Comparison of ENCODE assay signal across 8 mouse cellular contexts in the genomic region with DNA sequence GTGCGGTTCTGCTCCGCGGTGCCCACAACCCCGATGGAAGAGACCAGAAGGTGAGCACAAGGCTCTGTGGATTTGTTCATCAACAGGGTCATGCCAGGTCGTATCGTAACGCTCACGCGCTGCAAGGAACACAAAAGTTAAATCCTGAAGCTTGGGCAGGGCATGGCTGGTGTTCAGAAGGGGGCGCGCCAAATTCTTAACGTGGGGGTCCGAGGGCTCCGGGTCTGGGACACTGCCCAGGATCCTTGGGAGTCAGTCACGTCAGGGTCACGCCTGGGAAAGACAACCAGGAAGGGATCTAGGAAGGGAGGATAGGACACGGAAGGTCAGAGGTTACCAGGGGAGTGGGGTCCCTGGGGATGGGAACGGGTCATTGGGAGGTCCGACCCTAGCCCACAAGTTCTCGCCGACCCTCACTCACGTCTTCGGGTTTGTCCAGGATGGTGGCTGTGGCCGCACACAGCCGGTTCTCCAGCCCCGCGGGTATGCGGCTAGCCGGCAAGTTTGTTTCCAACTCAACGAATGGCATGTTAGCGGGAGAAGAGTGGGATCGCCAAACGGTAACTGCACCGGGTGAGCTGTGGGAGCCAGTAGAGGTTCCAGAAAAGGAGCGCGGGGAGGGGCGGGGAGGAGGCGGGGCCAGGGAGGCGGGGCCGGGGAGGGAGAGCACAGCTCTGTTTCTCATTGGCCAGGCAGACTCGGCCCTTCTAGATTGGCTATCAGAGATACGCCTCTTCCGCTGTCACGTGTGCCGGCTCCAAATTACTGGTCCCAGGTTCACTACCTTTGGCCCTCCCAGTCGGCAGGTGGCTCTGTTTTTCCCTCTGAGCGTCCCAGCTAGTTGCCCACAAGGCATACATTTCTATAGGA. TPM values are rescaled to one million over a fixed set of nuclear protein-coding genes. Genes with fewer than 3 reads are reported as not detected.
DNase-seq lines count a peak whose midpoint lies in the region; ATAC-seq and TF ChIP-seq lines count a peak whose summit lies in the region.

A gene (minus strand): TSS at position 620 of the 870 bp plus-strand sequence.

- DNase-seq in G1E (ENCODE audit: low spot score) = peak; percentile 98
- peak; percentile 87 to 95 for DNase-seq in cerebellum, adult 18-20 months
- DNase-seq in heart, postnatal 36 days = peak; percentile 73 to 78
- peak; percentile 83 to 85 for DNase-seq in layer of hippocampus, adult 8-10 months (ENCODE audit: low spot score in 2 of 2)
- DNase-seq in ovary, postnatal 10 days (ENCODE audit: low spot score) = peak; percentile 58
- DNase-seq in thymus, postnatal 10 days (ENCODE audit: low spot score in 2 of 2) = peak; percentile 82 to 84

- WGBS in forebrain, embryonic 16.5 days = under 1% methylated on average over 46 of the region's 47 CpGs
- WGBS in lung, embryonic 15.5 days = under 1% methylated on average over 46 of the region's 47 CpGs

- TF ChIP-seq CTCF in G1E (IDR thresholded peaks at IDR 0.05; ENCODE audit: low read depth, low read length) = no peak

- intact Hi-C loops in heart, postnatal 36 days (cut with DNase I) = loop anchor here (5.0 kb wide), 1 partner anchor 186 kb away; a partner anchor contains a TSS

- ATAC-seq in G1E (ENCODE audit: extremely low read depth, insufficient number of reproducible peaks, low FRiP score, poor library complexity, severe bottlenecking) = peak; percentile 95
- peak; percentile 97 for ATAC-seq in forebrain, embryonic 16.5 days
- peak; percentile 92 for ATAC-seq in lung, embryonic 15.5 days (ENCODE audit: borderline replicate concordance, extremely low read depth, low FRiP score, low TSS enrichment)

- peak within 1 kb of the TSS; percentile 99 for H3K4me2 ChIP-seq in forebrain, embryonic 16.5 days (ENCODE audit: low read length)
- H3K4me2 ChIP-seq in lung, embryonic 15.5 days = peak within 1 kb of the TSS; percentile 99

- no peaks in the 10 kb centered on the region for H3K9me3 ChIP-seq in G1E (replicated peaks)
- H3K9me3 ChIP-seq in forebrain, embryonic 16.5 days (ENCODE audit: control insufficient read depth, low read length) = no peaks in the 10 kb centered on the region
- H3K9me3 ChIP-seq in lung, embryonic 15.5 days = no peaks in the 10 kb centered on the region

- peak within 1 kb of the TSS; percentile 69 for H3K9ac ChIP-seq in forebrain, embryonic 16.5 days (replicated peaks; ENCODE audit: low read depth, low read length)
- peak within 1 kb of the TSS; percentile 74 for H3K9ac ChIP-seq in lung, embryonic 15.5 days

- H3K27me3 ChIP-seq in G1E (ENCODE audit: insufficient read depth, low read length) = peaks cover 15% of the 10 kb centered on the region
- no peaks in the 10 kb centered on the region; the same call in 1 of the 2 replicates for H3K27me3 ChIP-seq in forebrain, embryonic 16.5 days (replicated peaks; ENCODE audit: control insufficient read depth, insufficient read depth, low read length)
- no peaks in the 10 kb centered on the region for H3K27me3 ChIP-seq in lung, embryonic 15.5 days

- H3K36me3 ChIP-seq in G1E (replicated peaks) = peaks cover 18% of the 10 kb centered on the region
- H3K36me3 ChIP-seq in forebrain, embryonic 16.5 days (ENCODE audit: control insufficient read depth, insufficient read depth) = no peaks in the 10 kb centered on the region
- H3K36me3 ChIP-seq in lung, embryonic 15.5 days = no peaks in the 10 kb centered on the region

- no peak within 1 kb of the TSS for H3K27ac ChIP-seq in forebrain, embryonic 16.5 days (ENCODE audit: low read length)
- 0 out of 2 replicates have a peak within 1 kb of the TSS, but pooled peaks have one; percentile 9 for H3K27ac ChIP-seq in lung, embryonic 15.5 days

- H3K4me1 ChIP-seq in G1E (ENCODE audit: insufficient read depth, low read depth, low read length) = peaks cover 26% of the 10 kb centered on the region
- peaks cover 9% of the 10 kb centered on the region for H3K4me1 ChIP-seq in forebrain, embryonic 16.5 days (replicated peaks; ENCODE audit: control insufficient read depth, insufficient read depth, low read length)
- H3K4me1 ChIP-seq in lung, embryonic 15.5 days = peaks cover 9% of the 10 kb centered on the region; the same call in 1 of the 2 replicates

- H3K4me3 ChIP-seq in G1E (ENCODE audit: low read depth, low read length) = peak within 1 kb of the TSS; percentile 93
- peak within 1 kb of the TSS; percentile 75 for H3K4me3 ChIP-seq in forebrain, embryonic 16.5 days (replicated peaks; ENCODE audit: low read length)
- peak within 1 kb of the TSS; percentile 71 for H3K4me3 ChIP-seq in lung, embryonic 15.5 days

RNA-seq across cellular contexts. Expression of the gene that starts here (rescaled TPM):
- total RNA-seq in G1E (2014; fragmentation: Nextera tagmentation) (10.8 and 11.9 TPM in 2 replicates), G1E (2017) (73.2 and 74.6 TPM in 2 replicates)
- 74.6 and 108 TPM in 2 replicates for polyA plus RNA-seq in G1E (2012)
- 55.9 and 57.0 TPM in 2 replicates for polyA plus RNA-seq in forebrain, embryonic 16.5 days (2015; fragmentation: Nextera tagmentation; extraction: Ambion mirVana)
- total RNA-seq in heart, postnatal 36 days (2021) = 100 to 1,000 TPM in 1 of 2 experiments, 10 to 100 TPM in 1; 96.7 to 104 TPM
- total RNA-seq in layer of hippocampus, adult 8-10 months (2022) = 10 to 100 TPM; 39.9 to 46.0 (median 44.1) TPM
- 62.2 and 79.4 TPM in 2 replicates for polyA plus RNA-seq in lung, embryonic 15.5 days (2015; fragmentation: Nextera tagmentation; extraction: Ambion mirVana)
